Mouse (Mus musculus) MEL (cell line): ENCODE data around the gene Mapre3. TPM values are rescaled to one million over a fixed set of nuclear protein-coding genes. Genes with fewer than 3 reads are reported as not detected.
"Not testable (repeated sequence)": the region's sequence is repeated elsewhere in the genome, so short reads cannot be mapped to it uniquely, and the experiment has no call there.

Experiments
- DNase-seq: peaks from one replicate; pipeline ENCODE4 v3.0.0; 2011; ENCODE audit warnings: low read depth, low spot score
- H3K27ac ChIP-seq: 2 replicates; pipeline ENCODE4 v1.5.1; 2012; ENCODE audit warnings: low read depth, mild to moderate bottlenecking, control low read depth, low read length, moderate library complexity; ENCODE audit not compliant: control insufficient read depth
- H3K27me3 ChIP-seq, 2 experiments: fragments of 150-350 bp in 1 of 2; sonication (generic) in 1 of 2; 2 replicates each; pipeline ENCODE4 v1.6.1; 2012; ENCODE audit warnings: low read length in 2 of 2, mild to moderate bottlenecking in 2 of 2, improper control_type of control experiment in 1 of 2, moderate library complexity in 1 of 2; ENCODE audit not compliant: insufficient read depth in 2 of 2, control insufficient read depth in 1 of 2
- H3K36me3 ChIP-seq, 2 experiments: 2 replicates each; pipeline ENCODE4 v1.6.1; 2012 to 2014; ENCODE audit warnings: low read length in 2 of 2, improper control_type of control experiment in 1 of 2, inconsistent platforms in 1 of 2, mild to moderate bottlenecking in 1 of 2; ENCODE audit not compliant: insufficient read depth in 2 of 2, control insufficient read depth in 1 of 2
- H3K4me1 ChIP-seq, 2 experiments: fragments of 150-350 bp in 1 of 2; sonication (generic) in 1 of 2; 2 replicates each; pipeline ENCODE4 v1.6.1; 2012; ENCODE audit warnings: low read length in 2 of 2, improper control_type of control experiment in 1 of 2, mild to moderate bottlenecking in 1 of 2; ENCODE audit not compliant: insufficient read depth in 2 of 2, control insufficient read depth in 1 of 2
- H3K4me3 ChIP-seq, 2 experiments: fragments of 150-350 bp in 1 of 2; sonication (generic) in 1 of 2; 2 replicates each; pipeline ENCODE4 v1.5.1; 2012; ENCODE audit warnings: low read depth in 2 of 2, low read length in 2 of 2, mild to moderate bottlenecking in 2 of 2, moderate library complexity in 2 of 2, control low read depth in 1 of 2, improper control_type of control experiment in 1 of 2; ENCODE audit not compliant: control insufficient read depth in 1 of 2, insufficient read depth in 1 of 2
- H3K79me2 ChIP-seq: 2 replicates; pipeline ENCODE4 v1.6.1; 2012; ENCODE audit warnings: mild to moderate bottlenecking, low read length, moderate library complexity; ENCODE audit not compliant: control insufficient read depth, poor library complexity, insufficient read depth
- H3K9ac ChIP-seq: 2 replicates; pipeline ENCODE4 v1.6.1; 2012; ENCODE audit warnings: low read depth, mild to moderate bottlenecking, control low read depth, low read length, moderate library complexity; ENCODE audit not compliant: control insufficient read depth, poor library complexity, severe bottlenecking
- H3K9me3 ChIP-seq: fragments of 150-350 bp; sonication (generic); replicated peaks from 2 replicates; pipeline ENCODE4 v1.6.1; 2012; ENCODE audit warnings: mild to moderate bottlenecking, low read length, improper control_type of control experiment, moderate library complexity; ENCODE audit not compliant: insufficient read depth
- BHLHE40 ChIP-seq: IDR thresholded peaks from 2 replicates; pipeline ENCODE4 v1.6.1; 2012; ENCODE audit warnings: low read depth, mild to moderate bottlenecking, inconsistent platforms, low read length, improper control_type of control experiment, borderline replicate concordance
- CHD1 ChIP-seq: IDR thresholded peaks from 2 replicates; pipeline ENCODE4 v1.6.1; 2012; ENCODE audit warnings: low read depth, mild to moderate bottlenecking, inconsistent platforms, low read length, improper control_type of control experiment
- CHD2 ChIP-seq: IDR thresholded peaks from 2 replicates; pipeline ENCODE4 v1.6.1; 2011; ENCODE audit warnings: low read length, improper control_type of control experiment
- E2F4 ChIP-seq: IDR thresholded peaks from 2 replicates; pipeline ENCODE4 v1.6.1; 2011; ENCODE audit warnings: low read depth, low read length, improper control_type of control experiment, borderline replicate concordance
- ELF1 ChIP-seq: IDR thresholded peaks from 2 replicates; pipeline ENCODE4 v1.6.1; 2014; ENCODE audit warnings: low read depth, mild to moderate bottlenecking, inconsistent platforms, low read length, improper control_type of control experiment, moderate library complexity
- GATA1 ChIP-seq: IDR thresholded peaks from 2 replicates; pipeline ENCODE4 v1.6.1; 2011; ENCODE audit warnings: low read depth, low read length, improper control_type of control experiment
- HCFC1 ChIP-seq: IDR thresholded peaks from 2 replicates; pipeline ENCODE4 v1.6.1; 2012; ENCODE audit warnings: low read depth, mild to moderate bottlenecking, inconsistent platforms, low read length, improper control_type of control experiment, moderate library complexity
- MAZ ChIP-seq: IDR thresholded peaks from 2 replicates; pipeline ENCODE4 v1.6.1; 2012; ENCODE audit warnings: low read depth, mild to moderate bottlenecking, inconsistent platforms, low read length, improper control_type of control experiment
- MEF2A ChIP-seq: IDR thresholded peaks from 2 replicates; pipeline ENCODE4 v1.6.1; 2014; ENCODE audit warnings: low read depth, mild to moderate bottlenecking, inconsistent platforms, low read length, improper control_type of control experiment; ENCODE audit not compliant: poor library complexity, insufficient replicate concordance, severe bottlenecking; ENCODE audit errors: extremely low read depth
- MYB ChIP-seq: IDR thresholded peaks from 2 replicates; pipeline ENCODE4 v1.6.1; 2011; ENCODE audit warnings: mild to moderate bottlenecking, low read depth, low read length, improper control_type of control experiment
- NELFE ChIP-seq: IDR thresholded peaks from 2 replicates; pipeline ENCODE4 v1.6.1; 2011; ENCODE audit warnings: low read depth, low read length, improper control_type of control experiment
- POLR2AphosphoS2 ChIP-seq: IDR thresholded peaks from 2 replicates; pipeline ENCODE4 v1.6.1; 2011; ENCODE audit warnings: low read length, improper control_type of control experiment
- RAD21 ChIP-seq: IDR thresholded peaks from 2 replicates; pipeline ENCODE4 v1.6.1; 2011; ENCODE audit warnings: mild to moderate bottlenecking, low read depth, low read length, improper control_type of control experiment
- SMC3 ChIP-seq: IDR thresholded peaks from 2 replicates; pipeline ENCODE4 v1.6.1; 2011; ENCODE audit warnings: low read depth, low read length, improper control_type of control experiment
- TBP ChIP-seq: IDR thresholded peaks from 2 replicates; pipeline ENCODE4 v1.8.0; 2011; ENCODE audit warnings: low read depth, low read length, improper control_type of control experiment
- TCF12 ChIP-seq: IDR thresholded peaks from 2 replicates; pipeline ENCODE4 v1.6.1; 2014; ENCODE audit warnings: low read depth, mild to moderate bottlenecking, inconsistent platforms, low read length, improper control_type of control experiment, moderate library complexity
- USF1 ChIP-seq: IDR thresholded peaks from 2 replicates; pipeline ENCODE4 v1.6.1; 2014; ENCODE audit warnings: low read depth, mild to moderate bottlenecking, inconsistent platforms, low read length, improper control_type of control experiment, moderate library complexity
- ZC3H11A ChIP-seq: IDR thresholded peaks from 2 replicates; pipeline ENCODE4 v1.6.1; 2012; ENCODE audit warnings: low read depth, mild to moderate bottlenecking, inconsistent platforms, low read length, improper control_type of control experiment
- ZKSCAN1 ChIP-seq: IDR thresholded peaks from 2 replicates; pipeline ENCODE4 v1.6.1; 2012; ENCODE audit warnings: low read depth, mild to moderate bottlenecking, inconsistent platforms, low read length, improper control_type of control experiment, moderate library complexity
- ZMIZ1 ChIP-seq: IDR thresholded peaks from 2 replicates; pipeline ENCODE4 v1.6.1; 2012; ENCODE audit warnings: low read depth, mild to moderate bottlenecking, inconsistent platforms, low read length, improper control_type of control experiment, moderate library complexity
- ZNF384 ChIP-seq: IDR thresholded peaks from 2 replicates; pipeline ENCODE4 v1.6.1; 2012; ENCODE audit warnings: low read depth, mild to moderate bottlenecking, inconsistent platforms, low read length, improper control_type of control experiment
- polyA plus RNA-seq, 2 experiments: library from polyadenylated mRNA; stranded (reverse) in 1 of 2; unstranded in 1 of 2; fragments of >175 nt in 1 of 2; fragments of >200 nt in 1 of 2; gene quantifications; 2 replicates each; pipeline versions ENCODE4 v1.2.1 to v1.2.4; 2012; ENCODE audit warnings: low replicate concordance in 2 of 2, low read depth in 1 of 2; ENCODE audit not compliant: insufficient read length in 2 of 2, insufficient read depth in 1 of 2, missing spikeins in 1 of 2
- total RNA-seq: library from RNA; depleted of rRNA; stranded (reverse); fragments of 300-350 nt; gene quantifications from 2 replicates; pipeline ENCODE4 v1.2.3, GENCODE M21; 2012

Gene Mapre3
- total and polyA plus RNA-seq, 3 experiments = 0.04 to 0.81 TPM; not detected in 1

GRCm38 (mm10) chr5:30879347-30879943, 65.0 kb downstream of the Mapre3 start (continued):
- TF ChIP-seq TCF12 (no peak), GATA1 (no peak), ZNF384 (no peak), ELF1 (no peak), USF1 (no peak), SMC3 (peak; percentile 22; the same call in 1 of the 2 replicates)

DNA sequence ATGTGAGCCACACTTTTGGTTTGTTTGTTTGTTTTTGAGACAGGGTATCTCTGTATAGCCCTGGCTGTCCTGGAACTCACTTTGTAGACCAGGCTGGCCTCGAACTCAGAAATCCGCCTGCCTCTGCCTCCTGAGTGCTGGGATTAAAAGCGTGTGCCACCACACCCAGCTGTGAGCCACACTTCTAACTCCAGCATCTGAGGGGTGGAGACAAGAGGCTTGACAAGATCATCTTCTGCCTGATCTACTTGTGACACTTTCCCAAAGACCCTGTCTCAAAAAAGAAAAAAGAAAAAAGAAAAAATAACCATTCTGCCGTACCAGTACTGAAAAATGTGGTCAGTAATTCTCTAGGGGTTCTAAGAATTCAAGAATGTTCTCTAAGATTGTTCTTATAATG, 67.4 kb downstream of the Mapre3 start:
- H3K9ac ChIP-seq, H3K36me3 ChIP-seq, H3K27ac ChIP-seq, H3K9me3 ChIP-seq, H3K79me2 ChIP-seq, H3K4me3 ChIP-seq, H3K4me1 ChIP-seq, DNase-seq, H3K27me3 ChIP-seq: not testable (repeated sequence)
- TF ChIP-seq TBP = peak; percentile 93

GRCm38 (mm10) chr5:30886209-30886608, 71.8 kb downstream of the Mapre3 start:
- H3K4me3 ChIP-seq = peak overlapping the region in 1 of 2 experiments; percentile 50; a peak in 2 of 4 replicates
- H3K36me3 ChIP-seq = peaks cover 0 to 12% of the 10 kb centered on the region in 2 experiments; a peak in 1 of 4 replicates
- no peak overlapping the region for H3K9ac ChIP-seq
- H3K9me3 ChIP-seq = no peaks in the 10 kb centered on the region
- H3K79me2 ChIP-seq = peaks cover 5% of the 10 kb centered on the region; the same call in 1 of the 2 replicates
- peaks cover 0 to 10% of the 10 kb centered on the region in 2 experiments; a peak in 2 of 4 replicates for H3K4me1 ChIP-seq
- no peaks in the 10 kb centered on the region for H3K27me3 ChIP-seq
- TF ChIP-seq ZNF384 (peak; percentile 73), MEF2A (no peak), ELF1 (no peak), HCFC1 (0 out of 2 replicates have a peak, but pooled peaks have one; percentile 9)
- DNase-seq = no peak
- H3K27ac ChIP-seq = no peak overlapping the region

- Histone ChIP-seq H3K9me3 (no peaks in the 10 kb centered on the region), H3K27me3 (no peaks in the 10 kb centered on the region), H3K4me3 (peak overlapping the region; percentile 50 to 72), H3K27ac (no peak overlapping the region), H3K9ac (peak overlapping the region; percentile 55), H3K79me2 (peaks cover 5% of the 10 kb centered on the region; the same call in 1 of the 2 replicates), H3K4me1 (peaks cover 0 to 10% of the 10 kb centered on the region in 2 experiments; a peak in 2 of 4 replicates), H3K36me3 (peaks cover 0 to 12% of the 10 kb centered on the region in 2 experiments; a peak in 1 of 4 replicates)
- DNase-seq = no peak
- no peak for TF ChIP-seq CHD2
- TF ChIP-seq POLR2AphosphoS2 = no peak
- no peak; the same call in 1 of the 2 replicates for TF ChIP-seq ZKSCAN1
- TF ChIP-seq HCFC1 = 0 out of 2 replicates have a peak, but pooled peaks have one; percentile 2
- TF ChIP-seq MYB = no peak
- TF ChIP-seq ZMIZ1 = no peak
- TF ChIP-seq USF1 = no peak; the same call in 1 of the 2 replicates
- no peak for TF ChIP-seq BHLHE40
- no peak for TF ChIP-seq SMC3
- TF ChIP-seq ZC3H11A = no peak
- no peak for TF ChIP-seq NELFE
- no peak; the same call in 1 of the 2 replicates for TF ChIP-seq CHD1
- TF ChIP-seq MAZ = 0 out of 2 replicates have a peak, but pooled peaks have one; percentile 40
- 0 out of 2 replicates have a peak, but pooled peaks have one; percentile 29 for TF ChIP-seq E2F4
- TF ChIP-seq RAD21 = no peak
Observed at GRCm38 (mm10) chr5:30886731-30887130, 72.3 kb downstream of the Mapre3 start.
